Mouse (Mus musculus): ENCODE results near the gene Tubg2. TPM values are rescaled to one million over a fixed set of nuclear protein-coding genes. Genes with fewer than 3 reads are reported as not detected.
"Not testable (repeated sequence)": the region's sequence is repeated elsewhere in the genome, so short reads cannot be mapped to it uniquely, and the experiment has no call there.

Gene Tubg2
- polyA plus RNA-seq, 1 experiment from 2014 or later: 0.37 TPM

DNA sequence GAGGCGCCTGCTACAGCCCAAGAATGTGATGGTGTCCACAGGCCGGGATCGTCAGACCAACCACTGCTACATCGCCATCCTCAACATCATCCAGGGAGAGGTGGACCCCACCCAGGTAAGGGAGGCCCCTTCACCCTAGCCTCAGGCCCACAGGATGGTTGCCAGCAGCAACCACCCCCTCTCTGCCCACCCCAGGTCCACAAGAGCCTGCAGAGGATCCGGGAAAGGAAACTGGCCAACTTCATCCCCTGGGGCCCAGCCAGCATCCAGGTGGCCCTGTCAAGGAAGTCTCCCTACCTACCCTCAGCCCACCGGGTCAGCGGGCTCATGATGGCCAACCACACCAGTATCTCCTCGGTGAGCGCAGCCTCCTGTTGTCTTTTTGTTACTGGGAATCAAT is 30.7 kb upstream of the Tubg2 start:
- H3K9ac ChIP-seq; ATAC-seq (ENCODE audit: low read depth); H3K4me3 ChIP-seq (replicated peaks); H3K9me3 ChIP-seq (replicated peaks); H3K4me2 ChIP-seq; H3K27me3 ChIP-seq; DNase-seq; H3K27ac ChIP-seq: not testable (repeated sequence)
- H3K36me3 ChIP-seq: peaks cover 55% of the 10 kb centered on the region
- WGBS (ENCODE audit: insufficient replicate concordance): 91% methylated on average over 9 of the region's 9 CpGs
- peaks cover 19% of the 10 kb centered on the region for H3K4me1 ChIP-seq (replicated peaks)

- Histone ChIP-seq H3K9ac (no peak overlapping the region), H3K9me3 (replicated peaks) (peaks cover 10% of the 10 kb centered on the region; the same call in 1 of the 2 replicates), H3K4me1 (replicated peaks) (peaks cover 17% of the 10 kb centered on the region), H3K27ac (no peak overlapping the region), H3K36me3 (peaks cover 48% of the 10 kb centered on the region), H3K4me3 (replicated peaks) (no peak overlapping the region), H3K27me3 (no peaks in the 10 kb centered on the region), H3K4me2 (no peak overlapping the region)
- DNase-seq (no peak), ATAC-seq (ENCODE audit: low read depth) (no peak)
- 78% methylated on average over 1 of the region's 1 CpGs for WGBS (ENCODE audit: insufficient replicate concordance)
These were observed 28.6 kb upstream of the Tubg2 start for GRCm38 (mm10) chr11:101127075-101127474.

- H3K27ac ChIP-seq: no peak overlapping the region
- no peak overlapping the region for H3K4me2 ChIP-seq
- H3K27me3 ChIP-seq: no peaks in the 10 kb centered on the region
- ATAC-seq (ENCODE audit: low read depth) (no peak), DNase-seq (no peak)
- no peak overlapping the region for H3K9ac ChIP-seq
- peaks cover 10% of the 10 kb centered on the region; the same call in 1 of the 2 replicates for H3K9me3 ChIP-seq (replicated peaks)
- H3K4me1 ChIP-seq (replicated peaks): peaks cover 17% of the 10 kb centered on the region
- 71% methylated on average over 11 of the region's 11 CpGs for WGBS (ENCODE audit: insufficient replicate concordance)
- H3K36me3 ChIP-seq: peaks cover 29% of the 10 kb centered on the region
- no peak overlapping the region for H3K4me3 ChIP-seq (replicated peaks)
These were observed 26.6 kb upstream of the Tubg2 start for GRCm38 (mm10) chr11:101128996-101129577.

- peaks cover 10% of the 10 kb centered on the region; the same call in 1 of the 2 replicates for H3K9me3 ChIP-seq (replicated peaks)
- peaks cover 17% of the 10 kb centered on the region for H3K4me1 ChIP-seq (replicated peaks)
- DNase-seq (no peak), ATAC-seq (ENCODE audit: low read depth) (no peak)
- no peaks in the 10 kb centered on the region for H3K27me3 ChIP-seq
- 36% methylated on average over 18 of the region's 18 CpGs for WGBS (ENCODE audit: insufficient replicate concordance)
- peaks cover 21% of the 10 kb centered on the region for H3K36me3 ChIP-seq
- H3K4me2 ChIP-seq: no peak overlapping the region
- H3K27ac ChIP-seq: no peak overlapping the region
- H3K9ac ChIP-seq: no peak overlapping the region
- H3K4me3 ChIP-seq (replicated peaks): no peak overlapping the region
These were observed 25.5 kb upstream of the Tubg2 start for GRCm38 (mm10) chr11:101130056-101130756.

DNA sequence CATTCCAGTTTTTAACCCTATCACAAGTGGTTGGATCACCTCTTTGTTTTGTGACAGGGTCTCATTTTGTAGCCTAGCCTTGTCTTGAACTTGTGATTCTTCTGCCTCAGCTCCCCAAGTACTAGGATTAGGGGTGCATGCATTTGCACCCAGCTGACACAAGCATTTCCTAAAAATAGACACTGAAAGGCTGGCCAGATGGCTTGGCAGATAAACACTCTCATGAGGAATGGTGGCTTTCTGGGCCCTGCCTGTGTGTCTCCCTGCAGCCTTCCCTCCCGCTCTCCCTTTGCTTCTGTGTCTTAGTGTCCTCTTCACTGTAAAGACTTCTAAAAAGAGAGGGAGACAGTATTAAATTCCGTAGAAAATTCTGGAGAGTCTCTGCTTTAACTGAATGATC is 24.5 kb upstream of the Tubg2 start:
- peaks cover 10% of the 10 kb centered on the region; the same call in 1 of the 2 replicates for H3K9me3 ChIP-seq (replicated peaks)
- no peaks in the 10 kb centered on the region for H3K27me3 ChIP-seq
- ATAC-seq (ENCODE audit: low read depth) (peak; percentile 66), DNase-seq (peak; percentile 27)
- peaks cover 12% of the 10 kb centered on the region for H3K36me3 ChIP-seq
- 59% methylated on average over 2 of the region's 2 CpGs for WGBS (ENCODE audit: insufficient replicate concordance)
- H3K9ac ChIP-seq: no peak overlapping the region; the same call in 1 of the 2 replicates
- H3K4me2 ChIP-seq: no peak overlapping the region
- H3K4me3 ChIP-seq (replicated peaks): no peak overlapping the region
- H3K27ac ChIP-seq: no peak overlapping the region
- peaks cover 17% of the 10 kb centered on the region for H3K4me1 ChIP-seq (replicated peaks)

GRCm38 (mm10) chr11:101131701-101132100 is 24.0 kb upstream of the Tubg2 start:
- no peak overlapping the region for H3K4me2 ChIP-seq
- no peak overlapping the region for H3K4me3 ChIP-seq (replicated peaks)
- H3K27me3 ChIP-seq: no peaks in the 10 kb centered on the region
- ATAC-seq (ENCODE audit: low read depth) (no peak), DNase-seq (peak; percentile 29)
- H3K9me3 ChIP-seq (replicated peaks): peaks cover 10% of the 10 kb centered on the region; the same call in 1 of the 2 replicates
- peaks cover 6% of the 10 kb centered on the region for H3K36me3 ChIP-seq
- H3K27ac ChIP-seq: no peak overlapping the region
- H3K4me1 ChIP-seq (replicated peaks): peaks cover 17% of the 10 kb centered on the region
- no peak overlapping the region for H3K9ac ChIP-seq
- WGBS (ENCODE audit: insufficient replicate concordance): 74% methylated on average over 6 of the region's 6 CpGs

DNA sequence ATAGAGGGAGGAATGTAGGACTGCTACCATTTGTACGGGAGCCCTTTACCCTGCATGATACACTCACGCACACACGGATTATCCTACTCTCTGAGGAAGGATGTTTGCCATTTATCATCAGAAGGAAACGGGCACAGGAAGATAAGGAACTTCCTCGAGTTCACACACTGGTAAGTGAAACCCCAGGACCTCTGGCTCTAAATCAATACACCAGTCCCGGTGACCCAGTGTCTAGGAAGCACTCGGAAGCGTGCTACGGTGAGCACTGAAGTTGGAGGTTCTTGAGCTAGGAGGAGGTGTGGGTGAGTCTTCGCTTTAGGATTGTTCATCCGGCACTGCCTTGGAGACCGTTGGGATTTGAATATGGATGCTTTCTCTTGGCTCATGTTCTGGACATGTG is 22.7 kb upstream of the Tubg2 start:
- H3K36me3 ChIP-seq: no peaks in the 10 kb centered on the region
- 20% methylated on average over 12 of the region's 12 CpGs for WGBS (ENCODE audit: insufficient replicate concordance)
- no peak overlapping the region for H3K4me3 ChIP-seq (replicated peaks)
- no peak overlapping the region for H3K27ac ChIP-seq
- 0 out of 2 replicates have a peak, but pooled peaks cover 4% of the 10 kb centered on the region for H3K9me3 ChIP-seq (replicated peaks)
- H3K4me1 ChIP-seq (replicated peaks): peaks cover 17% of the 10 kb centered on the region
- ATAC-seq (ENCODE audit: low read depth) (no peak), DNase-seq (no peak)
- H3K27me3 ChIP-seq: no peaks in the 10 kb centered on the region
- H3K9ac ChIP-seq: no peak overlapping the region
- no peak overlapping the region for H3K4me2 ChIP-seq

GRCm38 (mm10) chr11:101134217-101134865 is 21.4 kb upstream of the Tubg2 start:
- Histone ChIP-seq H3K36me3 (no peaks in the 10 kb centered on the region), H3K4me2 (no peak overlapping the region), H3K4me1 (replicated peaks) (peaks cover 17% of the 10 kb centered on the region), H3K27ac (no peak overlapping the region), H3K9me3 (replicated peaks) (0 out of 2 replicates have a peak, but pooled peaks cover 4% of the 10 kb centered on the region), H3K27me3 (peaks cover 11% of the 10 kb centered on the region), H3K4me3 (replicated peaks) (no peak overlapping the region), H3K9ac (no peak overlapping the region)
- WGBS (ENCODE audit: insufficient replicate concordance): 75% methylated on average over 13 of the region's 13 CpGs
- no peak for DNase-seq
- no peak for ATAC-seq (ENCODE audit: low read depth)

GRCm38 (mm10) chr11:101137000-101137399 is 18.7 kb upstream of the Tubg2 start:
- Histone ChIP-seq H3K9ac (no peak overlapping the region), H3K4me2 (no peak overlapping the region), H3K9me3 (replicated peaks) (no peaks in the 10 kb centered on the region), H3K27me3 (peaks cover 38% of the 10 kb centered on the region), H3K4me3 (replicated peaks) (no peak overlapping the region), H3K27ac (no peak overlapping the region), H3K36me3 (no peaks in the 10 kb centered on the region), H3K4me1 (replicated peaks) (peaks cover 4% of the 10 kb centered on the region; the same call in 1 of the 2 replicates)
- ATAC-seq (ENCODE audit: low read depth) (no peak), DNase-seq (no peak)
- WGBS (ENCODE audit: insufficient replicate concordance): 70% methylated on average over 7 of the region's 7 CpGs

DNA sequence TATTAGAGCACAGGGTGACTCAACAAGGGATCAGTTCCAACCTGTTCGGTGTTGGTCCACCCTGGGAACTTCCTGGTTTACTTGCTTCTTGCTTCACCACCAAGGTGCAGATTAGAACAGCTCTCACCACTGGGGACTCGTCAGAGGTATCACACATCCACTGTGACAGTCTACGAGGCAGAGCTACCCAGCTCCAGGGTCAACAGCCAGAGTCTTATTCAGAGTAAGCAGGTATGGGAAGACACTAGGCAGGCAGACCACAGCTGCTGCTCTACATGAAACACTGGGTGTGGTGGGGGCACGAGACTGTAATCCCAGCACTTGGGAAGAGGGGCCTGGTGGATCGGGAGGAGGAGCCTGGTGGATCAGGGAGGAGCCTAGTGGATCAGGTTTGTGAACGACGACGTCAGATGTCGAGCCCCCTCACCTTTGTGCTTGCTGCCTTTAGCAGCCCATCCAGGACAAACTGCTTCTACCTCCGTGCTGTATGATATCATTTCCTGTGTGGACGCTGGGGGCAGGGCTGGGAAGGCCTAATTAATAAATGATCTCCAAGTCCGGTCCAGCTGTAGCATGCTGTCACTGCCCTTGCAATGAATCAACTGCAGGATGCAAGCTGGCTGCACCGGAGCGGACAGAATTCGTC is 17.0 kb upstream of the Tubg2 start:
- H3K36me3 ChIP-seq: no peaks in the 10 kb centered on the region
- H3K9ac ChIP-seq: no peak overlapping the region
- no peaks in the 10 kb centered on the region for H3K9me3 ChIP-seq (replicated peaks)
- ATAC-seq (ENCODE audit: low read depth) (no peak), DNase-seq (no peak)
- H3K27ac ChIP-seq: no peak overlapping the region
- H3K4me3 ChIP-seq (replicated peaks): no peak overlapping the region
- peak overlapping the region; percentile 20 for H3K4me2 ChIP-seq
- peaks cover 7% of the 10 kb centered on the region for H3K4me1 ChIP-seq (replicated peaks)
- peaks cover 51% of the 10 kb centered on the region for H3K27me3 ChIP-seq
- WGBS (ENCODE audit: insufficient replicate concordance): 22% methylated on average over 15 of the region's 15 CpGs

- Histone ChIP-seq H3K27me3 (peaks cover 56% of the 10 kb centered on the region), H3K9ac (no peak overlapping the region), H3K4me1 (replicated peaks) (peaks cover 11% of the 10 kb centered on the region), H3K36me3 (no peaks in the 10 kb centered on the region), H3K27ac (no peak overlapping the region), H3K4me3 (replicated peaks) (peak overlapping the region; percentile 29), H3K4me2 (peak overlapping the region; percentile 46; the same call in 1 of the 2 replicates), H3K9me3 (replicated peaks) (no peaks in the 10 kb centered on the region)
- DNase-seq (no peak), ATAC-seq (ENCODE audit: low read depth) (no peak)
- 32% methylated on average over 27 of the region's 27 CpGs for WGBS (ENCODE audit: insufficient replicate concordance)
These were observed 15.4 kb upstream of the Tubg2 start for GRCm38 (mm10) chr11:101140164-101140819.

Measured in liver, embryonic 13.5 days (tissue).